Mouse (Mus musculus): Measurements from ENCODE around the gene Gm813. TPM values are rescaled to one million over a fixed set of nuclear protein-coding genes. Genes with fewer than 3 reads are reported as not detected.

The Gm813 gene
- polyA plus RNA-seq, 1 experiment from 2014 or later = not detected

GRCm38 (mm10) chr16:58622377-58622776, 5.6 kb upstream of the Gm813 start:
- no peak overlapping the region for H3K4me2 ChIP-seq (ENCODE audit: low read length)
- H3K9ac ChIP-seq (replicated peaks; ENCODE audit: low read depth, low read length) = no peak overlapping the region
- no peak overlapping the region for H3K4me3 ChIP-seq (replicated peaks; ENCODE audit: low read length)
- 94% methylated on average over 3 of the region's 3 CpGs for WGBS
- H3K27me3 ChIP-seq (replicated peaks; ENCODE audit: control insufficient read depth, insufficient read depth, low read length) = no peaks in the 10 kb centered on the region
- no peak overlapping the region for H3K27ac ChIP-seq (ENCODE audit: low read length)
- no peaks in the 10 kb centered on the region for H3K4me1 ChIP-seq (replicated peaks; ENCODE audit: control insufficient read depth, insufficient read depth, low read length)
- ATAC-seq = no peak
- no peaks in the 10 kb centered on the region for H3K36me3 ChIP-seq (ENCODE audit: control insufficient read depth, insufficient read depth)
- no peaks in the 10 kb centered on the region for H3K9me3 ChIP-seq (ENCODE audit: control insufficient read depth, low read length)

DNA sequence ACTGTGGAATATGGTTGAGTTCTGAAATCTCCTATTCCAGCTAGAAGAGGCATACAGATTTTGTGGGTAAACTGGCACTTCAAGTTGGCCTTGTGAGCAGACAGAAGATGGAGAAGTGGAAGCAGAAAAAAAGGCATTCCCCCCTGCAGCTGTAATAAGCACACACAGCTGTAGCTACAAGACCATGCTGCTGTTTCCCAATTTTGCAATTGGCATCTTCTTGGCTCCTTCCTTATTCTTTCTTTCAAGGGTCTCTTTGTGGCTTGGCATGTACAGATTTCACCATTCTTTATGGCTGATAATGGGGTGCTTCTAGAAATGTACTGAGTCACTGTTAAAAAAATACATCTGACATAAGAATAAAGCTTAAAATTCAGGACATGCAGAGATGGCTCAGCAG, 568 bp upstream of the Gm813 start:
- no peak overlapping the region for H3K4me3 ChIP-seq (replicated peaks; ENCODE audit: low read length)
- no peak overlapping the region for H3K9ac ChIP-seq (replicated peaks; ENCODE audit: low read depth, low read length)
- H3K27me3 ChIP-seq (replicated peaks; ENCODE audit: control insufficient read depth, insufficient read depth, low read length) = no peaks in the 10 kb centered on the region
- no peaks in the 10 kb centered on the region for H3K9me3 ChIP-seq (ENCODE audit: control insufficient read depth, low read length)
- ATAC-seq = no peak
- no peak overlapping the region for H3K27ac ChIP-seq (ENCODE audit: low read length)
- no peak overlapping the region for H3K4me2 ChIP-seq (ENCODE audit: low read length)
- H3K4me1 ChIP-seq (replicated peaks; ENCODE audit: control insufficient read depth, insufficient read depth, low read length) = no peaks in the 10 kb centered on the region
- no peaks in the 10 kb centered on the region for H3K36me3 ChIP-seq (ENCODE audit: control insufficient read depth, insufficient read depth)

GRCm38 (mm10) chr16:58612969-58613368, 3.8 kb downstream of the Gm813 start:
- Histone ChIP-seq H3K27ac (ENCODE audit: low read length) (no peak overlapping the region), H3K4me1 (replicated peaks; ENCODE audit: control insufficient read depth, insufficient read depth, low read length) (no peaks in the 10 kb centered on the region), H3K4me3 (replicated peaks; ENCODE audit: low read length) (no peak overlapping the region), H3K27me3 (replicated peaks; ENCODE audit: control insufficient read depth, insufficient read depth, low read length) (no peaks in the 10 kb centered on the region), H3K9me3 (ENCODE audit: control insufficient read depth, low read length) (no peaks in the 10 kb centered on the region), H3K9ac (replicated peaks; ENCODE audit: low read depth, low read length) (no peak overlapping the region), H3K36me3 (ENCODE audit: control insufficient read depth, insufficient read depth) (no peaks in the 10 kb centered on the region), H3K4me2 (ENCODE audit: low read length) (no peak overlapping the region)
- 67% methylated on average over 3 of the region's 3 CpGs for WGBS
- no peak for ATAC-seq

- Histone ChIP-seq H3K4me3 (replicated peaks; ENCODE audit: low read length) (no peak overlapping the region), H3K27ac (ENCODE audit: low read length) (no peak overlapping the region), H3K36me3 (ENCODE audit: control insufficient read depth, insufficient read depth) (no peaks in the 10 kb centered on the region), H3K9ac (replicated peaks; ENCODE audit: low read depth, low read length) (no peak overlapping the region), H3K4me1 (replicated peaks; ENCODE audit: control insufficient read depth, insufficient read depth, low read length) (no peaks in the 10 kb centered on the region), H3K27me3 (replicated peaks; ENCODE audit: control insufficient read depth, insufficient read depth, low read length) (no peaks in the 10 kb centered on the region), H3K4me2 (ENCODE audit: low read length) (no peak overlapping the region), H3K9me3 (ENCODE audit: control insufficient read depth, low read length) (no peaks in the 10 kb centered on the region)
- ATAC-seq = no peak
- 84% methylated on average over 5 of the region's 5 CpGs for WGBS
These were observed 9.7 kb downstream of the Gm813 start for GRCm38 (mm10) chr16:58607101-58607500.

DNA sequence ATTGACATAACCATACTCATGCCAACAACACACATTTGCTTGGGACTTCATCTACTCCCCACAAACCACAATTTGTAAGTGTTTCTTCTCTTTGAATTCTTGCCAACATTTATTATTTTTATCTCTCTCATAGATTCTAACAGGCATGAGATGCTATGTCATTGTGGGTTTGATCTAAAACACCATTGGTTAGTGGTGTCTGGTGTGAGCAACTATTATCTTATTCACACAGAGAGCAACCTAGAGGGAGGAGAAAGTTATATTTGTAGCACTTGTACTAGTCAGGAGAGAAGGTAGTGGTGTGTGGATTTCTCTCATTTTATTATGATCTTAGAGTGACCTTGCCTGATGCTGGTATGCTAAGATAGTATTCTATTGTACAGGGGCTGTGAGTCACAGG, 12.1 kb downstream of the Gm813 start:
- H3K27me3 ChIP-seq (replicated peaks; ENCODE audit: control insufficient read depth, insufficient read depth, low read length) = no peaks in the 10 kb centered on the region
- no peak overlapping the region for H3K4me3 ChIP-seq (replicated peaks; ENCODE audit: low read length)
- H3K4me1 ChIP-seq (replicated peaks; ENCODE audit: control insufficient read depth, insufficient read depth, low read length) = no peaks in the 10 kb centered on the region
- no peak overlapping the region for H3K9ac ChIP-seq (replicated peaks; ENCODE audit: low read depth, low read length)
- H3K4me2 ChIP-seq (ENCODE audit: low read length) = no peak overlapping the region
- H3K36me3 ChIP-seq (ENCODE audit: control insufficient read depth, insufficient read depth) = no peaks in the 10 kb centered on the region
- no peak for ATAC-seq
- no peak overlapping the region for H3K27ac ChIP-seq (ENCODE audit: low read length)
- H3K9me3 ChIP-seq (ENCODE audit: control insufficient read depth, low read length) = no peaks in the 10 kb centered on the region

DNA sequence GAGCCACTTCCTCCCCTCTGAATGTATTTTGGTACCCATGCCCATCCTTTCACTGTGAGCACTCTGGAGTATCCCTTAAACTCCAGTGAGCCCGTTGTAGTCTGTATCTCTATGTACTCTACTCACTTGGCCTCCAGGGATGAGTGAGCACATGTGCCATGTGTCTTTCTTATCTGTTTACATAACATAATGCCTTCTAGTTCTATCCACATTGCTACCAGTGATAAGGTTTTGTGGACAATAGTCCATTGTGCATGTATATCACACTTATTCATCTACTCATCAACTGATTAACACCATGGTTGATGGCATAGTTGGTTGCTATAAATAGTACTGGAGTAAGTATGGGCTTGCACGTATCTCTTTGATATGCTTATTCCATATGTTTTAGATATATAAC, 12.9 kb downstream of the Gm813 start:
- 90% methylated on average over 2 of the region's 2 CpGs for WGBS

GRCm38 (mm10) chr16:58600846-58601245, 15.9 kb downstream of the Gm813 start:
- Histone ChIP-seq H3K27ac (ENCODE audit: low read length) (no peak overlapping the region), H3K9me3 (ENCODE audit: control insufficient read depth, low read length) (no peaks in the 10 kb centered on the region), H3K4me3 (replicated peaks; ENCODE audit: low read length) (no peak overlapping the region), H3K4me1 (replicated peaks; ENCODE audit: control insufficient read depth, insufficient read depth, low read length) (no peaks in the 10 kb centered on the region), H3K36me3 (ENCODE audit: control insufficient read depth, insufficient read depth) (no peaks in the 10 kb centered on the region), H3K4me2 (ENCODE audit: low read length) (no peak overlapping the region), H3K27me3 (replicated peaks; ENCODE audit: control insufficient read depth, insufficient read depth, low read length) (no peaks in the 10 kb centered on the region), H3K9ac (replicated peaks; ENCODE audit: low read depth, low read length) (no peak overlapping the region)
- ATAC-seq = no peak
- WGBS = 92% methylated on average over 6 of the region's 6 CpGs

More for the DNA sequence above, 12.9 kb downstream of the Gm813 start:
- H3K9me3 ChIP-seq (ENCODE audit: control insufficient read depth, low read length) = no peaks in the 10 kb centered on the region
- H3K27ac ChIP-seq (ENCODE audit: low read length) = no peak overlapping the region
- ATAC-seq = no peak
- no peak overlapping the region for H3K4me2 ChIP-seq (ENCODE audit: low read length)
- no peak overlapping the region for H3K9ac ChIP-seq (replicated peaks; ENCODE audit: low read depth, low read length)
- H3K36me3 ChIP-seq (ENCODE audit: control insufficient read depth, insufficient read depth) = no peaks in the 10 kb centered on the region
- no peak overlapping the region for H3K4me3 ChIP-seq (replicated peaks; ENCODE audit: low read length)
- no peaks in the 10 kb centered on the region for H3K27me3 ChIP-seq (replicated peaks; ENCODE audit: control insufficient read depth, insufficient read depth, low read length)
- H3K4me1 ChIP-seq (replicated peaks; ENCODE audit: control insufficient read depth, insufficient read depth, low read length) = no peaks in the 10 kb centered on the region

- no peak overlapping the region for H3K27ac ChIP-seq (ENCODE audit: low read length)
- ATAC-seq = no peak
- no peaks in the 10 kb centered on the region for H3K27me3 ChIP-seq (replicated peaks; ENCODE audit: control insufficient read depth, insufficient read depth, low read length)
- H3K4me1 ChIP-seq (replicated peaks; ENCODE audit: control insufficient read depth, insufficient read depth, low read length) = no peaks in the 10 kb centered on the region
- WGBS = 86% methylated on average over 3 of the region's 3 CpGs
- no peak overlapping the region for H3K4me3 ChIP-seq (replicated peaks; ENCODE audit: low read length)
- no peak overlapping the region for H3K9ac ChIP-seq (replicated peaks; ENCODE audit: low read depth, low read length)
- no peaks in the 10 kb centered on the region for H3K9me3 ChIP-seq (ENCODE audit: control insufficient read depth, low read length)
- H3K36me3 ChIP-seq (ENCODE audit: control insufficient read depth, insufficient read depth) = no peaks in the 10 kb centered on the region
- no peak overlapping the region for H3K4me2 ChIP-seq (ENCODE audit: low read length)
These were observed 25.5 kb downstream of the Gm813 start for GRCm38 (mm10) chr16:58591299-58591698.

DNA sequence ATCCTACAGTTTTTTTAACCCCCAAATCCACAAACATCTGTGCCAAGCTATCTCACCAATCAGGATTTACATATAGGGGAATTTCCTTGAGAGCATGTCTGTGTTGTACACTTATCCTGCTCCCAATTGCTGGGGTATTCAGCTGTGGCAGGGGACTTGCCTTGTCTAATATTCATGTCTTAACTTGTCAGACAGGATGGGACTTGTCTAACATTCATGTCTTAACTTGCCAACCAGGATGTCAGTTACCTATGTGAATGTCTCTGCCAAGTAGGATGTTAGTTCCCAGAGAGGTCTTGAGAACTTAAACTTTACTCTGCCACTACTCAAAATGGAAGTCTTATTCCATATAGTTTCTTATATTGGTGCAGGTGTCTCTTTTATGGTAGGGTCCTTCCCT, 27.3 kb downstream of the Gm813 start:
- no peak overlapping the region for H3K4me3 ChIP-seq (replicated peaks; ENCODE audit: low read length)
- H3K27me3 ChIP-seq (replicated peaks; ENCODE audit: control insufficient read depth, insufficient read depth, low read length) = no peaks in the 10 kb centered on the region
- H3K4me1 ChIP-seq (replicated peaks; ENCODE audit: control insufficient read depth, insufficient read depth, low read length) = no peaks in the 10 kb centered on the region
- no peak for ATAC-seq
- no peak overlapping the region for H3K4me2 ChIP-seq (ENCODE audit: low read length)
- H3K9ac ChIP-seq (replicated peaks; ENCODE audit: low read depth, low read length) = no peak overlapping the region
- no peaks in the 10 kb centered on the region for H3K36me3 ChIP-seq (ENCODE audit: control insufficient read depth, insufficient read depth)
- H3K27ac ChIP-seq (ENCODE audit: low read length) = no peak overlapping the region
- H3K9me3 ChIP-seq (ENCODE audit: control insufficient read depth, low read length) = no peaks in the 10 kb centered on the region

GRCm38 (mm10) chr16:58573949-58574722, 42.6 kb downstream of the Gm813 start:
- Histone ChIP-seq H3K4me1 (replicated peaks; ENCODE audit: control insufficient read depth, insufficient read depth, low read length) (no peaks in the 10 kb centered on the region), H3K36me3 (ENCODE audit: control insufficient read depth, insufficient read depth) (no peaks in the 10 kb centered on the region), H3K9ac (replicated peaks; ENCODE audit: low read depth, low read length) (no peak overlapping the region), H3K4me2 (ENCODE audit: low read length) (no peak overlapping the region), H3K4me3 (replicated peaks; ENCODE audit: low read length) (no peak overlapping the region), H3K27me3 (replicated peaks; ENCODE audit: control insufficient read depth, insufficient read depth, low read length) (no peaks in the 10 kb centered on the region), H3K27ac (ENCODE audit: low read length) (no peak overlapping the region), H3K9me3 (ENCODE audit: control insufficient read depth, low read length) (no peaks in the 10 kb centered on the region)
- ATAC-seq = no peak
- 93% methylated on average over 6 of the region's 6 CpGs for WGBS
